Mouse (Mus musculus) lung, postnatal 4 days (tissue): ENCODE results near the gene Ltbp2.

ENCODE experiments used
- DNase-seq, 2 experiments: peaks; one replicate each; pipeline ENCODE4 v3.0.0; 2021

Ltbp2 gene

GRCm38 (mm10) chr12:84752131-84752977, 124.0 kb downstream of the Ltbp2 start:
- no peak for DNase-seq

DNA sequence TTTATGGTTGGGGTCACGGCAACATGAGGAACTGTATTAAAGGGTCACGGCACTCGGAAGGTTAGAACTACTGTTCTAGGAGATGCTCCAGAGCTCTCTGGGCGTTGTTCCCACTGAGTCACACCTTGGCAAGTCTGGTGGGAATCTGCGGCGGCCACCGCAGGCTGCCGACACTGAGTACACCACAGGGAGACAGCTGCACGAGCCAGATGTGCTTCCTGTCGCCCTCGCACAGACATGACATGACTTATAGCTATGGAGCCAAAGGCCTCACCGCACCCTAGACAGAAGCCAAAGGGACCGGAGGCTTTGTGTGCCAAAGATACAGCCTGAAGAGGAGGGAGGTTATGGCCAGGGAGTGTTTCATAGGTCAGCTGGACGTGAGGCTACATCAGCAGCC, 125.7 kb downstream of the Ltbp2 start:
- DNase-seq, result peak in 1 of 2 experiments; percentile 41

GRCm38 (mm10) chr12:84748134-84748533, 128.2 kb downstream of the Ltbp2 start:
- no peak for DNase-seq

DNA sequence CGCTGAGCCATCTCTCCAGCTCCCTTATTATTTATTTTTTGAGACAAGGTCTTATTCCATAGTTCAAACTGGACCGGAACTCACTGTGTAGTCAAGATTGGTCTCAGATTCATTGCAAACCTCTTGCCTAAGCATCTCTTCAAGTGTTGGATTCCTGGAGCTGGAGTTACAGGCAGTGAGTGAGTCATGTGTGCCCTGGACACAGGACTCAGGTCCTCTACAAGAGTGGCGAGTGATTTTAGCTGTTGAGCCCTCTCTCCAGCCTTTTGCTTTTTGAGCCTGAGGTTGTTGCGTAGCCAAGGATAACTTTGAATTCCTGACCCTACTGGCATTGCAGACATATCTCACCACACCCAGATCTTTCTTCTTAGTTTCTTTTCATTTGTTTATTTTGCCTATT, 130.6 kb downstream of the Ltbp2 start:
- DNase-seq, result no peak

- no peak for DNase-seq
Observed at GRCm38 (mm10) chr12:84743496-84743895, 132.8 kb downstream of the Ltbp2 start.

DNA sequence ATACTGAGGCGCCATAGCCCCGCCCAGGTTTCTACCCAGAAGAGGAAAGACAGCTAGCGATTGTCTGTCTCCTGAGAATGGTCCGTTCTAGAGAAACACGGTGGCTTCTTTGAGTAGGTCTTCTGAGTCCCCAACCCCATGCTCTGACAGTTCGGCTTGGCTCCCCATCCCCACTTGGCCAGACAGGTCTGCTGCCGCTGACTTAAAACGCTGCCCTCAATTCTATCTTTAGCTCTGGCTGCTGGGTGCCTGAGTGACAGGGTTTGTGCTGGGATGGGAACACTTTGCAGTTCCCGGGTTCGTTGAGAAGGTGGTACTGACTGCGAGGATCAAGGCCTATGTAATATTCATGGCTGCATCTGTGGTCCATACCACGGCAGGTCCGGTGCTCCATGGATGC, 143.0 kb downstream of the Ltbp2 start:
- DNase-seq, result no peak
